Mouse (Mus musculus) skeletal muscle tissue, adult 2 months (tissue): ENCODE results near the gene Esyt1.
"Not testable (repeated sequence)": the region's sequence is repeated elsewhere in the genome, so short reads cannot be mapped to it uniquely, and the experiment has no call there.

Source experiments
- DNase-seq: peaks from one replicate; pipeline ENCODE4 v3.0.0-alpha.2; 2012; ENCODE audit warnings: low read depth, low spot score

The Esyt1 gene

DNA sequence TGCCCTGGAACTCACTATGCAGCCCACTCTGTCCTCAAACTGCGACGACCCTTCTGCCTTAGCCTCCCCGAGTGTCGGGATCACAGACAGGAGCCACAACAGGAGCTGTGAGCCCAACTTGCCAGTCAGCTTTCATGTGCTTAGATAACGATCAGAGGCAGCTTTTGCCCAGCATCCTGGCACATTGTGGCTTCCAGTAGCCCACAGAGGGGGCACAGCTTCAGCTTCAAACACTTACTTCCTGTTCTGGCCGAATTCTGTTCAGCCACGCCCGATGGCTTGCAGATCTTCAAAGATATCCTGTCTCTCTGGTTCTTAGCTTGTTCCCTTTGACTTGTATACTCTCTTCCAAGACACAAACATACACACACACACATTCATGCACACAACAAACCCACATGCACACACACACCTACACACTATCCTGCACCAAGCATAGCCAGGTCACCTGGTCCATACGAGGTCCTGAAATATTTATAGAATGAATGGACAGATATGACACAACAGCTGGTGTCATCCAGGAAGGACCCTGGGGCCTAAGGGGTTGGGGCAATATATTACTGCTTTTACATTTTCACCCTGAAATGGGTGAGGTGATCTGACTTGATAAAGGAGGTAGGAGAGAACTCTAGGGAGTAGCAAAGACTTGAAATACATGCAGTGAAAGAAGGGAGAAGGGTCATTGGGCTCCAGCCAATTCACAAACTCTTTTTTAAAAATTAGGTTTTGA, 20.9 kb downstream of the Esyt1 start:
- DNase-seq: no peak

GRCm38 (mm10) chr10:128504012-128504411, 21.7 kb downstream of the Esyt1 start:
- DNase-seq: no peak

- no peak for DNase-seq
These were observed 22.1 kb downstream of the Esyt1 start for GRCm38 (mm10) chr10:128503532-128503931.

- peak; percentile 77 for DNase-seq
These were observed 23.3 kb downstream of the Esyt1 start for GRCm38 (mm10) chr10:128502341-128502740.

DNA sequence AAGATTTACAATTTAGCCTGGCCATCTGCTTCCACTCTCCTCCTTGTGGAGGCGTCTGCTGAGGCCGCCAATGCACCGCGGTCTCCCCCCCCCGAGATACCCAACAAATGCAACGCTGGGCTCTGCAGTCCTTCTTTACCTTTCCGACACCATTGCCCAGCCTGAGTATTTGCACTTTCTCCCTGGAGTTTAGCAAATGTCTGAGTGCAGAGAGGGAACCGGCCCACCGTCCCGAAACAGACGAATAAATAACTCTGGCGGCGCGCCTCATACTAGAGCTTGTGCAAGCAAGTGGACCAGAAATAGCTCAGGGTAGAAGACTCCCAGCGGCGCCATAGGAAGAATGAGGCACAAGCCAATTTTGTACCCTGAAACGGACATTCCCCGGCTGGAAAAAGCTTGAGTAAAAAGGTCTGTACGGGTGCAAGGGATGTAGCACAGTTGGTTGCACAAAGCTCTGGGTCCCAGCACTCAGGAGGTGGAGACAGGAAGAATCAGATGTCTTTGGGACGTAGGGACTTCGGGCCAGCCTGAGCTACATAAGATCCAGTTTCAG, 26.5 kb downstream of the Esyt1 start:
- DNase-seq: peak; percentile 60

GRCm38 (mm10) chr10:128498590-128498989, 27.1 kb downstream of the Esyt1 start, which contains the start of gene Myl6b:
Myl6b (minus strand) TSS chr10:128498685.
- peak; percentile 99 for DNase-seq

- no peak for DNase-seq
These were observed 28.4 kb downstream of the Esyt1 start for GRCm38 (mm10) chr10:128497134-128497737.

GRCm38 (mm10) chr10:128496509-128497077, 29.1 kb downstream of the Esyt1 start:
- DNase-seq: no peak

GRCm38 (mm10) chr10:128495903-128496302, 29.8 kb downstream of the Esyt1 start:
- DNase-seq: no peak

DNA sequence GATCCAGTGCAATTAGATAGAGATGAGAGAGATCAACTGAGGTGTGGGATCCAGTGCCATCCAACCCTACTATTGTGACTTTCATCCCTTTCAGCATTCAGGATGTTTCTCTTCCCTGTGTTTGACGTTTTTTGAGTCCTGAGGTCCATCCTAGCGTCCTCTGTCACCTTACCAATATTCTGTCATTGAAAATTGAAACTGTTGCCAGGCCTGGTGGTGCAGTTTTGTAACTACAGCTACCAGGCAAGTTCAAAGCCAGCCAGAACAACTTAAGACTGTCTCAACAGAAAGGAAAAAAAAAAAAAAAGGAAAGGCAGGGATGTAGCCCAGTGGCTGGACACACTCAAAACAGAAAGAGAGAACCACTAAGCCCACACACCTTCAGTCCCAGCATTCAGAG, 30.4 kb downstream of the Esyt1 start:
- no peak for DNase-seq

GRCm38 (mm10) chr10:128494667-128495245, 30.9 kb downstream of the Esyt1 start:
- DNase-seq: no peak

GRCm38 (mm10) chr10:128493695-128494666, 31.7 kb downstream of the Esyt1 start, which contains the start of gene Myl6:
Myl6 (minus strand) TSS chr10:128494145.
- DNase-seq: peak; percentile 98

GRCm38 (mm10) chr10:128493319-128493694, 32.4 kb downstream of the Esyt1 start:
- no peak for DNase-seq

- DNase-seq: peak; percentile 75
These were observed 32.9 kb downstream of the Esyt1 start for GRCm38 (mm10) chr10:128492633-128493311.

GRCm38 (mm10) chr10:128492051-128492450, 33.6 kb downstream of the Esyt1 start:
- DNase-seq: not testable (repeated sequence)

GRCm38 (mm10) chr10:128491495-128491894, 34.2 kb downstream of the Esyt1 start:
- no peak for DNase-seq

DNA sequence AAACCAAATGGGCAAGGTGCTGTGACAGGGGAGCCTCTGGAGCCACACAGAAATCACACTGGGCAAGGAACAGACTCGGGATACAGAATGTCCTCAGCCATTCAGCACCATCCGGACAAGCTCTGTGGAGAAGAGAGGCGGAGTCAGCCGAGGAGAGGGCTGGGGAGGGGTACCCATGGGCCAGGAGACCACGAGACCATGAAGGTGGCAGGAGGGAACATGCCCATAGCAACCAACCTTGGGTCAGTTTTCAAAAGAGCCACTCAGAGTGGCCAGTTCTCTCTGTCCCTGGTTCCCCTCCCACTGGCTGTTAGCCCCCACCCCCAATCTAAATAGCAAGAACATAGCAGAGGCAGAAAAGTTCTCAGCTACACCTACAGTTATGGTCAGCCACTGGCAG, 34.8 kb downstream of the Esyt1 start:
- DNase-seq: no peak

DNA sequence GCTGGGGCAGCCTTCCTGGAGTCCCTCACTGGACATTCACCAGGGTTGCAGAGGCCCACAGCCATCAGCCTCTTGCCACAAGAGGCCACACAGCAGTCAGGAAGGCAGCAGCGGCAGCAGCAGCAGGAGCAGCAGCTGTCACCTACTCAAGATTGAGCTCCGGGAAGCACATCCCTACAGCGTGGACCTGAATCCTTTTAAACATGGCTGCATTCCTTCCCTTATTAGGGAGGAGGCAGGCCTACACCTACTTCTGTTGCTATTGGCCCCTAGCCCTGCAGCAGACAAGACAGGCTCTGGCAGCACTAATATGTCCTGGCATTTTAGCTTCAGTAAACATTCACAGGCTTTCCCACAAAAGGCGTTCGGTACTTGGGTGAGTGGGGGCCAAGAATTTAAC, 35.4 kb downstream of the Esyt1 start:
- DNase-seq: no peak

GRCm38 (mm10) chr10:128489785-128490184, 35.9 kb downstream of the Esyt1 start:
- DNase-seq: no peak

DNA sequence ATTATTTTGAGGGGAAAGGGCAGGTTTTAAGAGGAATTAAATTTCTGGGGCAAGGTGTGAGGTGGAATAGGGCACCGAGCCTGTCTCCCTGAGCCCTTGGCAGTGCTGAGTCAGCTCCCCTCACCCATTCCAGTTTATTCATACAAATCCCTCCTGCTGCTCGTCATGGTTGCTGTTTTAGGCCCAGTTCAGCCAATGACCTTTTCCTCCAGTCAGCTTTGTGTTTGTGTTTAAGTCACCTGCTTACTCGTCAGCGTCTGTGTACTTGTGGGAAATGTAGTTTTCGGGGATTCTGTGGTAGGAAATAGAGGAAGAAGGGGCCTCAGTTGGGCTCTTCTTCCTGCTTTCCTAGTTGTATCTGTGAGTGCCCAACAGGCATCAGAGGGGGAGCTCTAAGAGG, 36.3 kb downstream of the Esyt1 start:
- no peak for DNase-seq
